Mouse (Mus musculus) heart, embryonic 14.5 days (tissue): ENCODE measurements around the gene Nufip2. TPM values are rescaled to one million over a fixed set of nuclear protein-coding genes. Genes with fewer than 3 reads are reported as not detected.

Experiments
- ATAC-seq: fragments of 200-750 bp; cut with Nextera tagmentation; 2 replicates; pipeline ENCODE4 v1.8.0; 2017; ENCODE audit warnings: low read depth, moderate TSS enrichment; ENCODE audit not compliant: insufficient number of reproducible peaks, insufficient read depth, low FRiP score
- H3K27ac ChIP-seq, 2 experiments: fragments of 200-500 bp in 1 of 2; fragments of 300-500 bp in 1 of 2; sonication (generic) in 1 of 2; replicated peaks in 1 of 2; 2 replicates each; pipeline ENCODE4 v1.5.1; 2012 to 2014; ENCODE audit warnings: low read depth in 2 of 2, low read length in 2 of 2, control low read depth in 1 of 2, mild to moderate bottlenecking in 1 of 2, mixed read lengths in 1 of 2; ENCODE audit not compliant: control insufficient read depth in 1 of 2, insufficient read depth in 1 of 2
- H3K27me3 ChIP-seq: fragments of 300-500 bp; sonication (generic); 2 replicates; pipeline ENCODE4 v1.6.1; 2014; ENCODE audit warnings: mild to moderate bottlenecking, low read length, control low read depth; ENCODE audit not compliant: control insufficient read depth, insufficient read depth
- H3K36me3 ChIP-seq: fragments of 300-500 bp; sonication (generic); 2 replicates; pipeline ENCODE4 v1.6.1; 2014; ENCODE audit warnings: mild to moderate bottlenecking, control low read depth, low read length, mixed read lengths; ENCODE audit not compliant: control insufficient read depth, insufficient read depth
- H3K4me1 ChIP-seq, 2 experiments: fragments of 200-500 bp in 1 of 2; fragments of 300-500 bp in 1 of 2; sonication (generic) in 1 of 2; 2 replicates each; pipeline ENCODE4 v1.6.1; 2012 to 2014; ENCODE audit warnings: low read length in 2 of 2, control low read depth in 1 of 2, mixed read lengths in 1 of 2; ENCODE audit not compliant: control insufficient read depth in 2 of 2, insufficient read depth in 2 of 2
- H3K4me2 ChIP-seq: fragments of 300-500 bp; sonication (generic); 2 replicates; pipeline ENCODE4 v1.6.1; 2014; ENCODE audit warnings: mild to moderate bottlenecking, low read length
- H3K4me3 ChIP-seq, 2 experiments: fragments of 200-500 bp in 1 of 2; fragments of 300-500 bp in 1 of 2; sonication (generic) in 1 of 2; 2 replicates each; pipeline ENCODE4 v1.5.1; 2012 to 2014; ENCODE audit warnings: low read length in 2 of 2, mild to moderate bottlenecking in 2 of 2, control low read depth in 1 of 2, low read depth in 1 of 2, moderate library complexity in 1 of 2; ENCODE audit not compliant: control insufficient read depth in 1 of 2, insufficient read depth in 1 of 2
- H3K9ac ChIP-seq: fragments of 300-500 bp; sonication (generic); 2 replicates; pipeline ENCODE4 v1.6.1; 2014; ENCODE audit warnings: mild to moderate bottlenecking, low read length
- H3K9me3 ChIP-seq: fragments of 300-500 bp; sonication (generic); 2 replicates; pipeline ENCODE4 v1.6.1; 2016; ENCODE audit warnings: low read length, control low read depth; ENCODE audit not compliant: control insufficient read depth
- WGBS: fragments of 180-500 bp; shearing (Covaris S2); extraction: QIAGEN DNeasy Blood & Tissue Kit; methylation state at CpG from one replicate; pipeline ENCODE4 v1.1.7; 2014; 5-methylcytosine and 5-hydroxymethylcytosine counted together
- polyA plus RNA-seq: library from polyadenylated mRNA; unstranded; fragments of >200 nt; fragmentation: Nextera tagmentation; extraction: Ambion mirVana; gene quantifications from 2 replicates; pipeline ENCODE4 v1.2.1, GENCODE M21; 2014

The Nufip2 gene
- polyA plus RNA-seq, 1 experiment from 2014 or later = 5.4 TPM

GRCm38 (mm10) chr11:77762783-77763672 is 77.1 kb downstream of the Nufip2 start, which contains the start of gene Myo18a:
Gene Myo18a (plus strand): TSS chr11:77763246.
- WGBS = 3% methylated on average over 51 of the region's 79 CpGs
- peak; percentile 78 for ATAC-seq
- peak within 1 kb of the TSS; percentile 86 to 94 for H3K4me3 ChIP-seq

GRCm38 (mm10) chr11:77763673-77764340 is 77.9 kb downstream of the Nufip2 start:
- H3K4me1 ChIP-seq = peaks cover 24 to 40% of the 10 kb centered on the region in 2 experiments
- H3K9me3 ChIP-seq = no peaks in the 10 kb centered on the region
- peak overlapping the region; percentile 33 to 85; a peak in 3 of 4 replicates for H3K27ac ChIP-seq
- WGBS = 5% methylated on average over 26 of the region's 26 CpGs
- H3K27me3 ChIP-seq = no peaks in the 10 kb centered on the region
- H3K9ac ChIP-seq = peak overlapping the region; percentile 96
- no peaks in the 10 kb centered on the region for H3K36me3 ChIP-seq
- H3K4me3 ChIP-seq = peak overlapping the region; percentile 86 to 94
- 0 out of 2 replicates have a peak, but pooled peaks have one; percentile 19 for ATAC-seq
- peak overlapping the region; percentile 85 for H3K4me2 ChIP-seq

More at GRCm38 (mm10) chr11:77762783-77763672, 77.1 kb downstream of the Nufip2 start, which contains the start of gene Myo18a:
- peak within 1 kb of the TSS; percentile 85 for H3K4me2 ChIP-seq
- peaks cover 24 to 40% of the 10 kb centered on the region in 2 experiments for H3K4me1 ChIP-seq
- peak within 1 kb of the TSS; percentile 96 for H3K9ac ChIP-seq
- no peaks in the 10 kb centered on the region for H3K36me3 ChIP-seq
- no peaks in the 10 kb centered on the region for H3K9me3 ChIP-seq
- no peaks in the 10 kb centered on the region for H3K27me3 ChIP-seq
- H3K27ac ChIP-seq = peak within 1 kb of the TSS; percentile 33 to 85; a peak in 3 of 4 replicates

GRCm38 (mm10) chr11:77764694-77765458 is 78.9 kb downstream of the Nufip2 start:
- Histone ChIP-seq H3K9me3 (no peaks in the 10 kb centered on the region), H3K9ac (peak overlapping the region; percentile 96), H3K27me3 (no peaks in the 10 kb centered on the region), H3K4me1 (peaks cover 26 to 43% of the 10 kb centered on the region in 2 experiments), H3K4me3 (peak overlapping the region in 1 of 2 experiments; percentile 86; a peak in 1 of 4 replicates), H3K4me2 (peak overlapping the region; percentile 92), H3K36me3 (no peaks in the 10 kb centered on the region), H3K27ac (peak overlapping the region; percentile 2 to 85; a peak in 3 of 4 replicates)
- 46% methylated on average over 9 of the region's 9 CpGs for WGBS
- no peak for ATAC-seq

- Histone ChIP-seq H3K36me3 (no peaks in the 10 kb centered on the region), H3K9me3 (no peaks in the 10 kb centered on the region), H3K4me2 (peak overlapping the region; percentile 92), H3K4me3 (no peak overlapping the region), H3K9ac (peak overlapping the region; percentile 41), H3K4me1 (peaks cover 28 to 43% of the 10 kb centered on the region in 2 experiments), H3K27me3 (no peaks in the 10 kb centered on the region), H3K27ac (peak overlapping the region; percentile 33 to 85; a peak in 3 of 4 replicates)
- ATAC-seq = no peak
- 40% methylated on average over 4 of the region's 4 CpGs for WGBS
Observed at GRCm38 (mm10) chr11:77765459-77765777, 79.5 kb downstream of the Nufip2 start.

- ATAC-seq = peak; percentile 28
- peak overlapping the region; percentile 49 for H3K4me3 ChIP-seq
- H3K27ac ChIP-seq = peak overlapping the region; percentile 75 to 85
- no peaks in the 10 kb centered on the region for H3K36me3 ChIP-seq
- peaks cover 28 to 43% of the 10 kb centered on the region in 2 experiments for H3K4me1 ChIP-seq
- no peaks in the 10 kb centered on the region for H3K9me3 ChIP-seq
- WGBS = 3% methylated on average over 35 of the region's 35 CpGs
- peak overlapping the region; percentile 75 for H3K9ac ChIP-seq
- H3K27me3 ChIP-seq = no peaks in the 10 kb centered on the region
- peak overlapping the region; percentile 92 for H3K4me2 ChIP-seq
Observed at GRCm38 (mm10) chr11:77766351-77767001, 80.5 kb downstream of the Nufip2 start.

- Histone ChIP-seq H3K9ac (no peak overlapping the region), H3K4me3 (no peak overlapping the region), H3K9me3 (no peaks in the 10 kb centered on the region), H3K36me3 (no peaks in the 10 kb centered on the region), H3K4me1 (peaks cover 26 to 41% of the 10 kb centered on the region in 2 experiments), H3K27me3 (no peaks in the 10 kb centered on the region), H3K27ac (no peak overlapping the region), H3K4me2 (no peak overlapping the region)
- 84% methylated on average over 4 of the region's 4 CpGs for WGBS
- ATAC-seq = no peak
Observed at GRCm38 (mm10) chr11:77769496-77769895, 83.5 kb downstream of the Nufip2 start.
